Mouse (Mus musculus) hindbrain, embryonic 13.5 days (tissue): ENCODE results near the gene Myh7b. TPM values are rescaled to one million over a fixed set of nuclear protein-coding genes. Genes with fewer than 3 reads are reported as not detected.

Experiments used
- ATAC-seq: fragments of 200-750 bp; cut with Nextera tagmentation; 2 replicates; pipeline ENCODE4 v1.8.0; 2017; ENCODE audit warnings: moderate TSS enrichment; ENCODE audit not compliant: low FRiP score
- H3K27ac ChIP-seq: fragments of 300-500 bp; sonication (generic); 2 replicates; pipeline ENCODE4 v1.5.1; 2015; ENCODE audit warnings: inconsistent platforms, mild to moderate bottlenecking, moderate library complexity
- H3K27me3 ChIP-seq: fragments of 300-500 bp; sonication (generic); 2 replicates; pipeline ENCODE4 v1.6.1; 2015; ENCODE audit warnings: mild to moderate bottlenecking, inconsistent platforms
- H3K36me3 ChIP-seq: fragments of 300-500 bp; sonication (generic); 2 replicates; pipeline ENCODE4 v1.6.1; 2015; ENCODE audit warnings: mild to moderate bottlenecking, inconsistent platforms
- H3K4me1 ChIP-seq: fragments of 300-500 bp; sonication (generic); replicated peaks from 2 replicates; pipeline ENCODE4 v1.6.1; 2015; ENCODE audit warnings: inconsistent platforms
- H3K4me2 ChIP-seq: fragments of 300-500 bp; sonication (generic); 2 replicates; pipeline ENCODE4 v1.6.1; 2015; ENCODE audit warnings: inconsistent platforms, mild to moderate bottlenecking, moderate library complexity
- H3K4me3 ChIP-seq: fragments of 300-500 bp; sonication (generic); 2 replicates; pipeline ENCODE4 v1.5.1; 2015; ENCODE audit warnings: mild to moderate bottlenecking, inconsistent platforms
- H3K9ac ChIP-seq: fragments of 300-500 bp; sonication (generic); 2 replicates; pipeline ENCODE4 v1.6.1; 2015; ENCODE audit warnings: mild to moderate bottlenecking, inconsistent platforms
- H3K9me3 ChIP-seq: fragments of 300-500 bp; sonication (generic); 2 replicates; pipeline ENCODE4 v1.6.1; 2016; ENCODE audit warnings: inconsistent platforms
- WGBS: fragments of 180-500 bp; shearing (Covaris S2); methylation state at CpG from one replicate; pipeline ENCODE4 v1.1.7; 2015; 5-methylcytosine and 5-hydroxymethylcytosine counted together
- polyA plus RNA-seq: library from polyadenylated mRNA; unstranded; fragments of >200 nt; fragmentation: Nextera tagmentation; extraction: Ambion mirVana; gene quantifications from 2 replicates; pipeline ENCODE4 v1.2.1, GENCODE M21; 2015

Myh7b gene
- polyA plus RNA-seq, 1 experiment from 2014 or later = 0.82 TPM

- Histone ChIP-seq H3K27me3 (no peaks in the 10 kb centered on the region), H3K36me3 (no peaks in the 10 kb centered on the region), H3K9me3 (no peaks in the 10 kb centered on the region), H3K4me3 (no peak overlapping the region), H3K4me1 (no peaks in the 10 kb centered on the region), H3K9ac (no peak overlapping the region), H3K4me2 (no peak overlapping the region), H3K27ac (no peak overlapping the region)
- 76% methylated on average over 4 of the region's 4 CpGs for WGBS
- no peak for ATAC-seq
Measured at GRCm38 (mm10) chr2:155606360-155606759, 4.7 kb upstream of the Myh7b start.

GRCm38 (mm10) chr2:155611834-155612550 is 980 bp downstream of the Myh7b start:
- Histone ChIP-seq H3K4me1 (peaks cover 8% of the 10 kb centered on the region), H3K4me3 (no peak overlapping the region), H3K9me3 (no peaks in the 10 kb centered on the region), H3K9ac (no peak overlapping the region), H3K27me3 (0 out of 2 replicates have a peak, but pooled peaks cover 14% of the 10 kb centered on the region), H3K27ac (no peak overlapping the region), H3K36me3 (no peaks in the 10 kb centered on the region), H3K4me2 (no peak overlapping the region)
- no peak for ATAC-seq
- 90% methylated on average over 9 of the region's 9 CpGs for WGBS

GRCm38 (mm10) chr2:155613326-155613755 is 2.3 kb downstream of the Myh7b start:
- Histone ChIP-seq H3K9ac (0 out of 2 replicates have a peak overlapping the region, but pooled peaks have one; percentile 29), H3K36me3 (no peaks in the 10 kb centered on the region), H3K27me3 (0 out of 2 replicates have a peak, but pooled peaks cover 17% of the 10 kb centered on the region), H3K27ac (no peak overlapping the region), H3K4me2 (peak overlapping the region; percentile 53), H3K4me1 (peaks cover 8% of the 10 kb centered on the region), H3K4me3 (peak overlapping the region; percentile 27), H3K9me3 (no peaks in the 10 kb centered on the region)
- 5% methylated on average over 20 of the region's 20 CpGs for WGBS
- ATAC-seq = peak; percentile 84

- no peak for ATAC-seq
- no peaks in the 10 kb centered on the region for H3K9me3 ChIP-seq
- H3K4me2 ChIP-seq = peak overlapping the region; percentile 53
- H3K36me3 ChIP-seq = no peaks in the 10 kb centered on the region
- 0 out of 2 replicates have a peak overlapping the region, but pooled peaks have one; percentile 27 for H3K4me3 ChIP-seq
- no peak overlapping the region for H3K27ac ChIP-seq
- 0 out of 2 replicates have a peak, but pooled peaks cover 17% of the 10 kb centered on the region for H3K27me3 ChIP-seq
- H3K9ac ChIP-seq = no peak overlapping the region
- H3K4me1 ChIP-seq = peaks cover 8% of the 10 kb centered on the region
- WGBS = 70% methylated on average over 8 of the region's 8 CpGs
Measured at GRCm38 (mm10) chr2:155613953-155614352, 2.9 kb downstream of the Myh7b start.

- WGBS = 60% methylated on average over 6 of the region's 6 CpGs
- H3K4me3 ChIP-seq = no peak overlapping the region
- no peak overlapping the region for H3K9ac ChIP-seq
- H3K4me2 ChIP-seq = no peak overlapping the region
- no peak overlapping the region for H3K27ac ChIP-seq
- H3K36me3 ChIP-seq = no peaks in the 10 kb centered on the region
- H3K9me3 ChIP-seq = no peaks in the 10 kb centered on the region
- H3K27me3 ChIP-seq = 0 out of 2 replicates have a peak, but pooled peaks cover 17% of the 10 kb centered on the region
- peaks cover 8% of the 10 kb centered on the region for H3K4me1 ChIP-seq
- ATAC-seq = no peak
Measured at GRCm38 (mm10) chr2:155616971-155617370, 6.0 kb downstream of the Myh7b start.

GRCm38 (mm10) chr2:155619817-155620216 is 8.8 kb downstream of the Myh7b start:
- Histone ChIP-seq H3K4me2 (no peak overlapping the region), H3K27me3 (peaks cover 14% of the 10 kb centered on the region; the same call in 1 of the 2 replicates), H3K36me3 (no peaks in the 10 kb centered on the region), H3K4me3 (no peak overlapping the region), H3K4me1 (no peaks in the 10 kb centered on the region), H3K27ac (no peak overlapping the region), H3K9me3 (no peaks in the 10 kb centered on the region), H3K9ac (no peak overlapping the region)
- WGBS = 29% methylated on average over 8 of the region's 8 CpGs
- 0 out of 2 replicates have a peak, but pooled peaks have one; percentile 63 for ATAC-seq

GRCm38 (mm10) chr2:155622606-155623005 is 11.6 kb downstream of the Myh7b start:
- Histone ChIP-seq H3K9me3 (no peaks in the 10 kb centered on the region), H3K4me3 (no peak overlapping the region), H3K4me2 (no peak overlapping the region), H3K27me3 (peaks cover 24% of the 10 kb centered on the region), H3K36me3 (no peaks in the 10 kb centered on the region), H3K27ac (no peak overlapping the region), H3K4me1 (peaks cover 5% of the 10 kb centered on the region; the same call in 1 of the 2 replicates), H3K9ac (no peak overlapping the region)
- 23% methylated on average over 11 of the region's 11 CpGs for WGBS
- ATAC-seq = no peak

GRCm38 (mm10) chr2:155623996-155624395 is 13.0 kb downstream of the Myh7b start:
- no peaks in the 10 kb centered on the region for H3K9me3 ChIP-seq
- H3K36me3 ChIP-seq = no peaks in the 10 kb centered on the region
- peaks cover 37% of the 10 kb centered on the region for H3K27me3 ChIP-seq
- no peak for ATAC-seq
- H3K4me2 ChIP-seq = no peak overlapping the region
- WGBS = 93% methylated on average over 6 of the region's 6 CpGs
- peaks cover 8% of the 10 kb centered on the region for H3K4me1 ChIP-seq
- H3K9ac ChIP-seq = no peak overlapping the region
- no peak overlapping the region for H3K27ac ChIP-seq
- no peak overlapping the region for H3K4me3 ChIP-seq

GRCm38 (mm10) chr2:155624730-155625129 is 13.7 kb downstream of the Myh7b start:
- peaks cover 45% of the 10 kb centered on the region for H3K27me3 ChIP-seq
- H3K9me3 ChIP-seq = no peaks in the 10 kb centered on the region
- H3K4me1 ChIP-seq = peaks cover 15% of the 10 kb centered on the region
- WGBS = 36% methylated on average over 10 of the region's 10 CpGs
- ATAC-seq = no peak
- H3K4me3 ChIP-seq = no peak overlapping the region
- no peak overlapping the region for H3K4me2 ChIP-seq
- H3K27ac ChIP-seq = no peak overlapping the region
- no peak overlapping the region for H3K9ac ChIP-seq
- H3K36me3 ChIP-seq = no peaks in the 10 kb centered on the region

GRCm38 (mm10) chr2:155626277-155626676 is 15.3 kb downstream of the Myh7b start:
- no peaks in the 10 kb centered on the region for H3K9me3 ChIP-seq
- 37% methylated on average over 15 of the region's 15 CpGs for WGBS
- no peak overlapping the region for H3K4me2 ChIP-seq
- H3K27me3 ChIP-seq = peaks cover 60% of the 10 kb centered on the region
- ATAC-seq = no peak
- peaks cover 30% of the 10 kb centered on the region for H3K4me1 ChIP-seq
- H3K27ac ChIP-seq = no peak overlapping the region
- no peak overlapping the region for H3K4me3 ChIP-seq
- peaks cover 3% of the 10 kb centered on the region for H3K36me3 ChIP-seq
- 0 out of 2 replicates have a peak overlapping the region, but pooled peaks have one; percentile 24 for H3K9ac ChIP-seq

- no peak overlapping the region for H3K9ac ChIP-seq
- no peaks in the 10 kb centered on the region for H3K9me3 ChIP-seq
- WGBS = 48% methylated on average over 21 of the region's 21 CpGs
- H3K27me3 ChIP-seq = peaks cover 69% of the 10 kb centered on the region
- H3K4me3 ChIP-seq = no peak overlapping the region
- peaks cover 12% of the 10 kb centered on the region for H3K36me3 ChIP-seq
- H3K4me2 ChIP-seq = no peak overlapping the region
- no peak for ATAC-seq
- peaks cover 33% of the 10 kb centered on the region for H3K4me1 ChIP-seq
- no peak overlapping the region for H3K27ac ChIP-seq
Measured at GRCm38 (mm10) chr2:155627030-155627738, 16.2 kb downstream of the Myh7b start.

- H3K27me3 ChIP-seq = peaks cover 71% of the 10 kb centered on the region
- no peaks in the 10 kb centered on the region for H3K9me3 ChIP-seq
- H3K9ac ChIP-seq = no peak overlapping the region
- ATAC-seq = no peak
- no peak overlapping the region for H3K4me3 ChIP-seq
- H3K4me2 ChIP-seq = no peak overlapping the region
- peaks cover 21% of the 10 kb centered on the region for H3K36me3 ChIP-seq
- 83% methylated on average over 9 of the region's 9 CpGs for WGBS
- no peak overlapping the region for H3K27ac ChIP-seq
- peaks cover 33% of the 10 kb centered on the region for H3K4me1 ChIP-seq
Measured at GRCm38 (mm10) chr2:155628112-155628511, 17.1 kb downstream of the Myh7b start.
